Mouse (Mus musculus) frontal cortex, postnatal 36 days (tissue): ENCODE measurements around the gene Gm5485.

Experiments
- DNase-seq, 2 experiments: peaks; one replicate each; pipeline ENCODE4 v3.0.0; 2022; ENCODE audit warnings: low spot score in 2 of 2

The Gm5485 gene

GRCm38 (mm10) chr16:48412246-48412645 is at the start of gene Gm5485:
TSS of gene Gm5485 (minus strand) at chr16:48412416.
- no peak for DNase-seq

GRCm38 (mm10) chr16:48453264-48453663 is 41.0 kb upstream of the Gm5485 start:
- DNase-seq = no peak

- no peak for DNase-seq
These were observed 34.1 kb upstream of the Gm5485 start for GRCm38 (mm10) chr16:48446161-48446925.

GRCm38 (mm10) chr16:48444589-48444988 is 32.4 kb upstream of the Gm5485 start:
- no peak for DNase-seq

- no peak for DNase-seq
These were observed 25.3 kb upstream of the Gm5485 start for GRCm38 (mm10) chr16:48437476-48437875.

DNA sequence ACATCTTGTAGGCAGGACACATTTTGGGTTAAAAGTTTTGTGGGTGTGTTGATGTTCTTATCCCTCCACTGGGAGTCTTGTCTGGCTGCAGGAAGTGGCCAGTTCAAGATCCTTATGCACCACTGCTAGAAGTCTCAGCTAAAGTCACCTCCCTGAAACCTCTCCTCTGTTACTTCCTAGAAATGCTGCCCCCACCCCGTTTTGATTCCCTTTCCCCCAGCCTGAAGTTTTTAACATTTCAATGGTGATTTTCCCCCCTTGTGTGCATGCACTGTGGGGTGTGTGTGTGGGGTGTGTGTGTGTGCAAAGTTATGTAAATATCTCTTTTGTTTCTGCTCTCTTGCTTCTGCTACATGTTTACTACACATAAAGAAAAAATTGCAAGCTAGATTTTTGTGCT is 23.2 kb upstream of the Gm5485 start:
- DNase-seq = no peak

DNA sequence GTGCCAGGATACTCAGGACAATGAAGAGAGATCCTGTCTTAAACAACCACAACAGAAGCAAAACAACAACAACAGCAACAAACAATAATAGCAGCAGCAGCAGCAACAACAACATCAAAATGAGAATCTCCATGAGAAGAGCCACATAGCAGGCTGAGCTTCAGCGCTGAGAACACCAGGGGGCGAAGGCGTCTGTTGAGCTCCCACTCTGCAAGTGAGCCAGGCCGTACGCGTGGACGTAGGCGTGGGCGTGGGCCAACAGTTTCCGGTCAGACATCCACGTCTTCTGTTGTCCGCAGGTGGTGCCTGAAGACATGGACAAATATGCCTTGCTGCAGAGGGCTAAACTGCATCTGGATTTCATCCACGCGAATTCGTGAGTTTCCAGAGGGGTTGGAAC is 18.8 kb upstream of the Gm5485 start, which contains the start of gene Morc1:
Gene Morc1 (plus strand): TSS at position 211 of the 400 bp plus-strand sequence.
- no peak for DNase-seq

DNA sequence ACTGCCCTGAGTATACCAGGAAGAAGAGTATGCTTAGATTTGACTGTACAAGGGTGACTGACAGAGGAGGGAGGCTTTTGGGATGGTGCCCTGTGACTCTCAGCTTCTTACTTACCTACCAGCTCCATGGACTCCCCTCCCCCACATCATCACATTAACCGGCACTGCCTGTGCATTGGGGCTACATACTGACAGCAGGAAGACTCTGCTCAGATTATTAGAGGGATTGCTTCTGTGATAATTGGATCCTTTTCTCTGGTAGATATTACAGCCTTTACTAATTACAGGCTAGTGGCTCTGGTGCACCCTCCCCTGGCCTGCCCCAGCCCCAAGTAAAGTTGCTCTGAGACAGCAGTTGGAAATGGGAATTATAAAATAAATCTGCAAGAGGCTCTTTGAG is 17.2 kb upstream of the Gm5485 start:
- no peak for DNase-seq

DNA sequence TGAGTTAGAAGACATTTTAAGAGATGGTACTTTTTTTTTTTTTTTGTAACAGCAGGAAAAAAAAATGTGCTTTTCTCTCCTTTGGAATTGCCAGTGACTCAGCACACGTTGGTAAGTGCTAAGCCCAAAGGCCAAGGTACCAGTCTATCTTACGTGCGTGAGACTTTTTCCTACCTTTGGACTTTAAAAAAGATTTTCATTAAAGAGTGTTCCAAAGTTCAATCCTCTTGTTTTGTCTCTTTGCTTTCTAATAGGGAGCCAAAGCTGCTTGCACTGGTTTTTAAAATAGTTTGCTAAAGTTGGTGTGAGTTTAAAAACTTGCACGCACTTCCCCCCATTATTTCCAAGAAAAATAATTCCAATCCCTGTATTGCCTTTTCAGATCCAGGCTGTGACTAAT is 11.9 kb upstream of the Gm5485 start:
- DNase-seq = no peak

DNA sequence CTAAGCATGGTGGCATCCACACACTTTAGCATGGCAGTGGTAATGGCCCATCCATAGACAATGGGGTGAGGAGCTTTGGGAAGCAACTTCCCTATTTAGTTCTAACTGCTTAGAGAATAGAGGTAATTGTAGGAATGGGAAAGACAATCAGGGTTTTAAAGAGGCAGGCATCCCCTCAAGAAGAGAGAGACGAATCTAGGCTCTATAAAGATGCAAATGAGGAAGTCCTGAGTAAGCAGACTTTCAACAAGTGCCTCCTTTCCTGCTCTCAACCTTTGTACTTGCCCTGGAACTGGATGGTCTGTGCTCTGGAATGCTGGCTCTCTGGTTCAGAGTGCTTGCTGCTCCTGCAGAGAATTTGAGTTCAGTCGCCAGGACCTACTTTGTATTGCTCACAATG is 10.3 kb upstream of the Gm5485 start:
- no peak for DNase-seq

DNA sequence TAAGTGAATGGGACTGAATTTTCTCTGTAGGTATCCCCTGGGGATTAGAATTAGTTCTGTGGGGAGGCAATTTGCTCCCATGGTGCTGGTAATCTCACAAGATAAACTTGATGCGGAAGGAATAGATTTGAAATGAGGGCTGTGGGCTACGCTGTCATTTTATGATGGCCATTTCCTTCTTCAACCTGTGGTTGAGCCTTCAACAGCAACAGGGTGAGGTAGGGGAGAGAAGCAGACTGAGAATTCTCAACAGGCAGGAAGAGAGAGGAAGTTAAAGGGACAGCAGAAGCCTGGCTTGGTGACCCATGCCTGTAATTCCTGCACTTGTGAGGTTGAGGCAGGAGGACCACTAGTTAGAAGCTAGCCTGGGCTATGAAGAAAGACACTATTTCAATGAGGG is 6.8 kb upstream of the Gm5485 start:
- no peak for DNase-seq

DNA sequence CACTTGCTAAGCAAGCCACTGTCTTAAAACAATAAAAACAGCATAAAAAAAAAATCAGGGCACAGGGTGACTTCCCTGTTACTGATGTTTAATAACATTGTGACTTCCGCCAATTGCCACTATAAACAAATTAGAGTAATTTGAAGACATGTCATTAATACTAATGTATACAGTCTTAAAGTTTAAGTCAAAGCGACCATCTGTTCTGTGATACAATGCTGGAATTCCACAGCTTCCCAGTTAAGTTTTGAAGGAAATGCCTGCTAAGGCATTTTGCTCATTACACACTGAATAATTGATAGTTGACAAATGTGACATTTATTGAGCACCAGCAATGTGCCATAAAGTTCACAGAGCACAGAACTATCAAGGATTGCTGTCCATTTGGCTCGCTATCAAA is 6.3 kb upstream of the Gm5485 start:
- DNase-seq = no peak

- DNase-seq = no peak
These were observed 2.1 kb downstream of the Gm5485 start for GRCm38 (mm10) chr16:48410125-48410524.

DNA sequence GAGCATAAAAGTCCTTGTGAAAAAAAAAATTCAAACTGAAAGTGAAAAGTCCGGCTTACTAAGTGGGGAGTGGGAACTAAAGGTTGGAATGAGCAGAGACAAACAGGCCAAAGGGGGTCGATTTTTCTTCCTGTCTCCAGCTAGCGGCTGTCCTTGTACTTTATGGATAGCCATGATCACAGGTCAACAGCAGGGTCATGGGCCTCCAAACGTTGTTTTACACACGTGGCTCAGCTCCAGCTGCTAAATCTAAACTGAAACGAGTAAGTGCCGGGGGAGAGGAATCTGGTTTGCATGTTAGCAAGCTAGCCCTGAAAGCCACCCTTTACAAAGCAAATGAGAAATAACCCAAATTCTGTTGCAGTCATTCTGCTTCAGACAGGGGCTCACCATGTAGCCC is 2.6 kb downstream of the Gm5485 start:
- DNase-seq = no peak

GRCm38 (mm10) chr16:48405674-48406403 is 6.4 kb downstream of the Gm5485 start:
- DNase-seq = no peak

- no peak for DNase-seq
These were observed 8.2 kb downstream of the Gm5485 start for GRCm38 (mm10) chr16:48404009-48404408.

DNA sequence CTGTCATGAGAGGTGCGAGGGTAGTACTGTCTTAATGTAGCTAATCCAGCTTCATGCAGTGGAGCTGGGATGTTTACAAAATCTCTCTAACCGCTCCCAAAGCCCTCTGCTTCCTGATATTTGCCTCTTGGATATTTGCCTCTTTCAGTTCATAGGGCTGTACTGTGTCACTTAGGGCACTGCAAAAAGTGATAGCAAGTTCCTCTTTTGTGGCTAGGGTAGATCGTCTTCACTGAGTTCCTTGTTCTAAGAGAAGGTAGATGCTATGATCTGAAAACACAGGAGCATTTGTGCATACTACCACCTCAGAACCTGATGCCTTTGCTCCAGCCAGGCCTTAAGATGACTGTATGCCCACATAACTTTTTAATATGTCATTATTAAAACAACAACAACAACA is 8.8 kb downstream of the Gm5485 start:
- DNase-seq = no peak

DNA sequence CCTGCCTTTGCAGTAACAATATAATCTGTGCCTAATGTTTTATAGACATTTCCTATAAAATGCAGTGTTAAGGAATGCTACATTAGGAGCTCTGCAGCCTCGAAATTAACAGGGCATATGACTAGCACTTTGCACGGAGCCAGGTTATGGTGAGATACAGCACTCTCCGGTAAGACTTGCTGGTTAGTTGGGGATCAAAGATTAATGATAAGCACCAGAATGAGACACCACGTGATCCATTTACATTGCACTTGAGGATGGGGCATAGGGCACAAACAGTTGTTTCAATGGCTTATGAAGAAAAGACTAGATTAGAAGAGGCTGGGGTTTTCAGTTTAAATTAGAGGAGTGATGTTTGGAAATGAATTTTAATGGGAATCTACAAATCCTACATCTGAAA is 9.3 kb downstream of the Gm5485 start:
- DNase-seq = no peak

DNA sequence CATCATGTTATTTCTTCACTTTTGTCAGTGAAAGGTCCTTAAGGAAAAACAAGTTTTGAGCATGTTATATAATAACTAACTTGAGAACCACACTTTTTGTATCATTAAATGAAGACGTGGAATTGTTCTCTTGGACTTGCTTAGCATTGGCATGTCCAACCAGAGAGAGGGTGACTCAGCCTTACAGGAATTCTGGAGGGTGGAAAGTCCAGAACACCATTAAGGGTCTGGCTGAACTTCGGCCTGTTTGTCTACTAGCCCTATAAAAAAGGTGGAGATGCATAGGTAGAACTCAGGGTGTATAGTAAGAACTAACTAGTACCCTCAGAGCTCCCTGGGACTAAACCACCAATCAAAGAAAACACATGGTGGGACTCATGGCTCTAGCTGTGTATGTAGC is 16.9 kb downstream of the Gm5485 start:
- DNase-seq = no peak

DNA sequence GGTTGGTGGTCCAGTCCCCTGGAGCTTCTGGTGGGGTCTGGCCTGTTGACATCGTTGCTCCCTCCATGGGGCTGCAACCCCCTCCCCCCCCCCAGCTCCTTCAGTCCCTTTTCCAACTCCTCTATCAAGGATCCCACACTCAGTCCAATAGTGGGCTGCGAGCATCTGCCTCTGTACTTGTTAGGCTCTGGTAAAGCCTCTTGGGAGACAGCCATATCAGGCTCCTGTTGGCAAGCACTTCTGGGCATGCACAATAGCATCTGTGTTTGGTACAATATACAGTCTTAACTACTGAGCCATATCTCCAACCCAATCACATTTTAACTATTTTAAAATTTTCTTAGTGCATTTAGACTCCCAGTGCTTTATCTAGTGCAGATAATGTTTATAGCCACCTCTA is 25.2 kb downstream of the Gm5485 start:
- peak in 1 of 2 experiments; percentile 7 for DNase-seq

DNA sequence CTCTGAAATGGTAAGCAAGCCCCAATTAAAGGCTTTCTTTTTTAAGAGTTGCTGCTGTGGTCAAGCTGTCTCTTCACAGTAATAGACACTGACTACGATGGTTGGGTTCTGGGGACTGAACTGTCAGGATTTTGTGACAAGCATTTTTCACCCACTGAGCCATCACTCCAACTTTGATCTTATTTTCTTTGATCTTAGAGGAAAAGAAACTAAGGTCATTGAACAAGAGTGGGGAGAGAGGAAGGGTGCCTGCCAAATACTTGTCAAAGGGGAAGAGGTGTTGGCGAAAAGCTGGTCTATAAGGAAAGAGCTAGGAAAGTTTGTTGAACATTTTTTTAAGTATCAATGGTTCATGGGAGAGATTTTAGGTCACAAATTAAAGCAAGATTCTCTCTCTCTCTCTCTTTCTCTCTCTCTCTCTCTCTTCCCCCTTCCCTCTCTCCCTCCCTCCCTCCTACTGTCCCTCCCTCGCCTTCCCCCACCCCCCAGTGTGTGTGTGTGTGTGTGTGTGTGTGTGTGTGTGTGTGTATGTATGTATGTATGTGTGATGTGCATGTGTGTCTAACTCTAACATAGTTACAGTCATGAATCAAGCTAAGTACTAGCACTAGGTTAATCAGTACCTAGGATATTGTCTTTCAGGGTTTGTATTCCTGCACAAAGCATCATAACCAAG is 28.5 kb downstream of the Gm5485 start:
- no peak for DNase-seq

DNA sequence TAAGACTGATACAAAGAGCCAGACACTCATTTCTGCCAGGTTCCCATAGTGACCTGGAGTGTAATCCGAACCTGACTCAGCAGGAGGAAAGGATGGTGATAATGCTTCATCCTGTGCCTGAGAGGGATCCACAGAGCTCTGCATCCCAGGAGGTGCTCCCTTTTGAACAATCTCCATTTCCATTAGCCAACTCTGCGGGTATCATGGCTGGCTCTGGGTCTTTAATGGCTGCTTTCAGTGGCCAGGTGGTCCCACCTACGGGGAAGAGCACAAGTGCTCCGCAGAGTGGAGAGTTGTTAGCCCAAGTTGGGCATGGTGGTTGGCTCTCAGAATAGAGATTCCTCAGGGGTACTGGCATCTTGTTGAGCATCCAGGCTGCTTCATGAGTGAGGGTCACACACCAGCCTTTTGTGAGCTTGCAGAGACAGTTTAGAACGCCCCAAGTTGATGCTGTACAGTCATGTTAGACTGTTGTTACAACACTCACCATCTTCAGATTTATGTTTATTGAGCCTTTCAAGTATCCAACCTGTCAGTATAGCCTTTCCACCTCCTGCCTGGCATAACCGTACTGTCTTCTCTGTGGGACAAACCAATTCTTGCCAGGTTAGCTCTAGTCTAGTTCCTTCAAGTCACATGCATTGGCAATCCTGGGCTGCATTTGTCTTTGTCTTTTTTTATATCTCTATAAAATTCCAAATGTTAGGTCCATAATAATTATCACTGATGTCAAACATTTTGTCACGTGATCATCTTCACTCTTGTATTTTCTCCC is 38.3 kb downstream of the Gm5485 start:
- no peak for DNase-seq
